Mouse (Mus musculus): ENCODE measurements at regions not wholly inside any gene's neighbourhood (a gene's known extent, or its start where the extent isn't known, plus 50 kb on each side); places are given as distances from the start of the nearest gene placed in this dataset.

GRCm38 (mm10) chr6:78599751-78600150 is 131.1 kb upstream of the Reg3g start:
- in situ Hi-C loops (cut with MboI; ENCODE audit: low sequenced_read_pairs in 2 of 2, unreplicated experiment in 2 of 2), result no loop called here
- Histone ChIP-seq H3K4me3 (ENCODE audit: insufficient read depth in 1 of 2, low read depth in 1 of 2, low read length in 2 of 2, poor library complexity in 1 of 2, severe bottlenecking in 1 of 2) (no peak overlapping the region), H3K4me1 (ENCODE audit: control insufficient read depth in 2 of 2, insufficient read depth in 2 of 2, low read length in 2 of 2, poor library complexity in 1 of 2) (no peaks in the 10 kb centered on the region), H3K27ac (ENCODE audit: insufficient read depth, low read depth, low read length, poor library complexity, severe bottlenecking) (no peak overlapping the region), H3K9me3 (ENCODE audit: control insufficient read depth, insufficient read depth, low read depth, low read length) (no peaks in the 10 kb centered on the region), H3K9ac (ENCODE audit: insufficient read depth, low read depth, low read length, poor library complexity, severe bottlenecking) (no peak overlapping the region), H3K36me3 (ENCODE audit: control insufficient read depth, insufficient read depth, low read length, poor library complexity, severe bottlenecking) (no peaks in the 10 kb centered on the region)
- no peak for DNase-seq (ENCODE audit: low read depth, low spot score)
- TF ChIP-seq MAFK (IDR thresholded peaks at IDR 0.05; ENCODE audit: insufficient read depth, low read depth, low read length) (no peak), ZC3H11A (IDR thresholded peaks at IDR 0.05; ENCODE audit: borderline replicate concordance, low read depth, low read length) (no peak), HCFC1 (IDR thresholded peaks at IDR 0.05; ENCODE audit: borderline replicate concordance, insufficient read depth, low read length) (no peak), ZNF384 (IDR thresholded peaks at IDR 0.05; ENCODE audit: low read depth, low read length) (no peak), CHD2 (IDR thresholded peaks at IDR 0.05; ENCODE audit: low read depth, low read length) (no peak)

GRCm38 (mm10) chr6:78570000-78570597 is 101.4 kb upstream of the Reg3g start:
- TF ChIP-seq ZC3H11A (IDR thresholded peaks at IDR 0.05; ENCODE audit: borderline replicate concordance, low read depth, low read length) (no peak), CHD2 (IDR thresholded peaks at IDR 0.05; ENCODE audit: low read depth, low read length) (no peak), ZNF384 (IDR thresholded peaks at IDR 0.05; ENCODE audit: low read depth, low read length) (no peak), MAFK (IDR thresholded peaks at IDR 0.05; ENCODE audit: insufficient read depth, low read depth, low read length) (no peak), HCFC1 (IDR thresholded peaks at IDR 0.05; ENCODE audit: borderline replicate concordance, insufficient read depth, low read length) (no peak)
- in situ Hi-C loops (cut with MboI; ENCODE audit: low sequenced_read_pairs in 2 of 2, unreplicated experiment in 2 of 2), result no loop called here
- no peak for DNase-seq (ENCODE audit: low read depth, low spot score)
- H3K4me3 ChIP-seq (ENCODE audit: insufficient read depth in 1 of 2, low read depth in 1 of 2, low read length in 2 of 2, poor library complexity in 1 of 2, severe bottlenecking in 1 of 2), result no peak overlapping the region
- no peaks in the 10 kb centered on the region for H3K4me1 ChIP-seq (ENCODE audit: control insufficient read depth in 2 of 2, insufficient read depth in 2 of 2, low read length in 2 of 2, poor library complexity in 1 of 2)
- no peak overlapping the region for H3K9ac ChIP-seq (ENCODE audit: insufficient read depth, low read depth, low read length, poor library complexity, severe bottlenecking)
- no peak overlapping the region for H3K27ac ChIP-seq (ENCODE audit: insufficient read depth, low read depth, low read length, poor library complexity, severe bottlenecking)
- H3K36me3 ChIP-seq (ENCODE audit: control insufficient read depth, insufficient read depth, low read length, poor library complexity, severe bottlenecking), result no peaks in the 10 kb centered on the region
- H3K9me3 ChIP-seq (ENCODE audit: control insufficient read depth, insufficient read depth, low read depth, low read length), result no peaks in the 10 kb centered on the region

- Histone ChIP-seq H3K9me3 (ENCODE audit: control insufficient read depth, insufficient read depth, low read depth, low read length) (no peaks in the 10 kb centered on the region), H3K4me3 (ENCODE audit: insufficient read depth in 1 of 2, low read depth in 1 of 2, low read length in 2 of 2, poor library complexity in 1 of 2, severe bottlenecking in 1 of 2) (no peak overlapping the region), H3K36me3 (ENCODE audit: control insufficient read depth, insufficient read depth, low read length, poor library complexity, severe bottlenecking) (no peaks in the 10 kb centered on the region), H3K27ac (ENCODE audit: insufficient read depth, low read depth, low read length, poor library complexity, severe bottlenecking) (no peak overlapping the region), H3K4me1 (ENCODE audit: control insufficient read depth in 2 of 2, insufficient read depth in 2 of 2, low read length in 2 of 2, poor library complexity in 1 of 2) (no peaks in the 10 kb centered on the region), H3K9ac (ENCODE audit: insufficient read depth, low read depth, low read length, poor library complexity, severe bottlenecking) (no peak overlapping the region)
- TF ChIP-seq ZNF384 (IDR thresholded peaks at IDR 0.05; ENCODE audit: low read depth, low read length), result no peak
- no peak for TF ChIP-seq CHD2 (IDR thresholded peaks at IDR 0.05; ENCODE audit: low read depth, low read length)
- TF ChIP-seq ZC3H11A (IDR thresholded peaks at IDR 0.05; ENCODE audit: borderline replicate concordance, low read depth, low read length), result no peak
- TF ChIP-seq HCFC1 (IDR thresholded peaks at IDR 0.05; ENCODE audit: borderline replicate concordance, insufficient read depth, low read length), result no peak
- no peak for TF ChIP-seq MAFK (IDR thresholded peaks at IDR 0.05; ENCODE audit: insufficient read depth, low read depth, low read length)
- DNase-seq (ENCODE audit: low read depth, low spot score), result no peak
- in situ Hi-C loops (cut with MboI; ENCODE audit: low sequenced_read_pairs in 2 of 2, unreplicated experiment in 2 of 2), result no loop called here
Measured at GRCm38 (mm10) chr6:78553008-78553698, 84.5 kb upstream of the Reg3g start.

DNA sequence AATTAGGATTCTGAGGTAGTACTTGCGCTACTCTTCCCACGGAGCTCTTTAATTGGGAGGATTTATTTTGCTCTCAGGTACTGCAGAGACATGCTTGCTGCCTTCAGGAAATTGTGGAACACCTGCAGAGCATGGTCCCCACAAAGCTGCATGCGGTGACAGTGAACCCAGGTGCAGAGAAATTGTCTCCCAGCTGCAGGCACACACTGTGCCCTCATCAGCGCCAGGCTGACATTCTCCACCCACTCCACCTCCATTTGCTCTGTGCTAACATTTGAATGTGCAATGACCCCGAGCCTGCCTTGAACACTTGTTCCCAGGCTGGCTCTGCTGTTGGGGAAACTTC is 83.7 kb upstream of the Reg3g start:
- no peak overlapping the region for H3K27ac ChIP-seq (ENCODE audit: insufficient read depth, low read depth, low read length, poor library complexity, severe bottlenecking)
- in situ Hi-C loops (cut with MboI; ENCODE audit: low sequenced_read_pairs in 2 of 2, unreplicated experiment in 2 of 2), result no loop called here
- TF ChIP-seq CHD2 (IDR thresholded peaks at IDR 0.05; ENCODE audit: low read depth, low read length) (no peak), MAFK (IDR thresholded peaks at IDR 0.05; ENCODE audit: insufficient read depth, low read depth, low read length) (no peak), HCFC1 (IDR thresholded peaks at IDR 0.05; ENCODE audit: borderline replicate concordance, insufficient read depth, low read length) (no peak), ZNF384 (IDR thresholded peaks at IDR 0.05; ENCODE audit: low read depth, low read length) (no peak), ZC3H11A (IDR thresholded peaks at IDR 0.05; ENCODE audit: borderline replicate concordance, low read depth, low read length) (no peak)
- H3K9me3 ChIP-seq (ENCODE audit: control insufficient read depth, insufficient read depth, low read depth, low read length), result no peaks in the 10 kb centered on the region
- no peak for DNase-seq (ENCODE audit: low read depth, low spot score)
- H3K4me3 ChIP-seq (ENCODE audit: insufficient read depth in 1 of 2, low read depth in 1 of 2, low read length in 2 of 2, poor library complexity in 1 of 2, severe bottlenecking in 1 of 2), result no peak overlapping the region
- H3K4me1 ChIP-seq (ENCODE audit: control insufficient read depth in 2 of 2, insufficient read depth in 2 of 2, low read length in 2 of 2, poor library complexity in 1 of 2), result no peaks in the 10 kb centered on the region
- H3K9ac ChIP-seq (ENCODE audit: insufficient read depth, low read depth, low read length, poor library complexity, severe bottlenecking), result no peak overlapping the region
- no peaks in the 10 kb centered on the region for H3K36me3 ChIP-seq (ENCODE audit: control insufficient read depth, insufficient read depth, low read length, poor library complexity, severe bottlenecking)
